Mouse (Mus musculus) midbrain, embryonic 14.5 days (tissue): ENCODE measurements around the gene Zswim3. TPM values are rescaled to one million over a fixed set of nuclear protein-coding genes. Genes with fewer than 3 reads are reported as not detected.

ENCODE experiments used
- ATAC-seq: fragments of 200-750 bp; cut with Nextera tagmentation; 2 replicates; pipeline ENCODE4 v1.8.0; 2017; ENCODE audit warnings: moderate number of reproducible peaks, moderate library complexity; ENCODE audit not compliant: low FRiP score, low TSS enrichment
- DNase-seq: peaks from one replicate; pipeline ENCODE4 v3.0.0-alpha.2; 2015
- H3K27ac ChIP-seq: fragments of 300-500 bp; sonication (generic); replicated peaks from 2 replicates; pipeline ENCODE4 v1.5.1; 2014; ENCODE audit warnings: mild to moderate bottlenecking, low read depth, low read length, moderate library complexity
- H3K27me3 ChIP-seq: fragments of 300-500 bp; sonication (generic); 2 replicates; pipeline ENCODE4 v1.6.1; 2014; ENCODE audit warnings: low read length, control low read depth, mixed read lengths; ENCODE audit not compliant: control insufficient read depth, insufficient read depth
- H3K36me3 ChIP-seq: fragments of 300-500 bp; sonication (generic); 2 replicates; pipeline ENCODE4 v1.6.1; 2014; ENCODE audit warnings: low read length, control low read depth; ENCODE audit not compliant: control insufficient read depth, insufficient read depth
- H3K4me1 ChIP-seq: fragments of 300-500 bp; sonication (generic); 2 replicates; pipeline ENCODE4 v1.6.1; 2014; ENCODE audit warnings: mild to moderate bottlenecking, antibody characterized with exemption, low read length, control low read depth; ENCODE audit not compliant: control insufficient read depth, insufficient read depth
- H3K4me2 ChIP-seq: fragments of 300-500 bp; sonication (generic); 2 replicates; pipeline ENCODE4 v1.6.1; 2014; ENCODE audit warnings: mild to moderate bottlenecking, low read length, moderate library complexity
- H3K4me3 ChIP-seq: fragments of 300-500 bp; sonication (generic); replicated peaks from 2 replicates; pipeline ENCODE4 v1.5.1; 2014; ENCODE audit warnings: low read depth, low read length
- H3K9ac ChIP-seq: fragments of 300-500 bp; sonication (generic); replicated peaks from 2 replicates; pipeline ENCODE4 v1.6.1; 2014; ENCODE audit warnings: mild to moderate bottlenecking, low read length, moderate library complexity
- H3K9me3 ChIP-seq: fragments of 300-500 bp; sonication (generic); 2 replicates; pipeline ENCODE4 v1.6.1; 2016; ENCODE audit warnings: low read length, control low read depth, mixed read lengths; ENCODE audit not compliant: control insufficient read depth
- WGBS: fragments of 180-500 bp; shearing (Covaris S2); extraction: QIAGEN DNeasy Blood & Tissue Kit; methylation state at CpG from one replicate; pipeline ENCODE4 v1.1.7; 2014; 5-methylcytosine and 5-hydroxymethylcytosine counted together
- polyA plus RNA-seq: library from polyadenylated mRNA; unstranded; fragments of >200 nt; fragmentation: Nextera tagmentation; extraction: Ambion mirVana; gene quantifications from 2 replicates; pipeline ENCODE4 v1.2.1, GENCODE M21; 2014

The Zswim3 gene
- polyA plus RNA-seq, 1 experiment from 2014 or later: 15.6 TPM

DNA sequence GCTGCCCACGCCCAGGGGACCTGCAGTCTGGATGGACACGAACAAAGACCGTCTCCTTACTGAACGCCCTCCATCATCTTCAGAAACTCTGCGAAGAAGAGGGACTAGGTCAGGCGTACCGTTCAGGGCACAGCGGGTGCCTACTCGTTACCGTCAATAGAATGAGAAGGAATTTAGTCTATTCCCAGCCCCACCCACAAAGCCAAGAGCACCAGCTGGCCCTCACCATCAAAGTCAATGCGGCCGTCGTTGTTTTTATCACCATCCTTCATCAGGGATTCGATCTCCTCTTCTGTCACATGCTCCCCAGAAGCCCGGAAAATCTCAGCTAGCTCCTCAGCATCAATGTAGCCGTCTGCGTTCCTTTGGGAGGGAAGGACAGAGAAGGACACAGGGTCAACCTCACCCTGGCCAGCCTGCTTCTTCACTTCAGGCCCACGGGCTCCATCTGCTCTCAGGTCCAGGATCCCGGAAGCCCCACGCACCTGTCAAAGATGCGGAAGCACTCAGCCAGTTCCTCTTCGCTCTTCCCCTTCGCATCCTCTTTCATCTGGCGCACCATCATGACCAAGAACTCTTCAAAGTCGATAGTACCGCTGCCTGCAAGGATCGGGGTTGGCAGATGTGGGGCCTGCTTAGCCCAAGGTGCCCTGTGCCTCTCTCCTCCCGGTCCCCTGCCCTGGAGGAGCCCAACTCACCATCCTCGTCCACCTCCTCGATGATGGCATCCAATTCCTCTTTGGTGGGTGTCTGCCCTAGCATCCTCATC, 27.5 kb upstream of the Zswim3 start:
- no peak for DNase-seq
- H3K4me1 ChIP-seq: no peaks in the 10 kb centered on the region
- H3K4me3 ChIP-seq: no peak overlapping the region
- H3K9me3 ChIP-seq: no peaks in the 10 kb centered on the region
- no peak overlapping the region for H3K4me2 ChIP-seq
- no peak overlapping the region for H3K9ac ChIP-seq
- 85% methylated on average over 30 of the region's 30 CpGs for WGBS
- H3K27me3 ChIP-seq: no peaks in the 10 kb centered on the region
- no peak overlapping the region for H3K27ac ChIP-seq
- ATAC-seq: no peak
- no peaks in the 10 kb centered on the region for H3K36me3 ChIP-seq

- H3K4me3 ChIP-seq: no peak overlapping the region
- no peak overlapping the region for H3K27ac ChIP-seq
- no peaks in the 10 kb centered on the region for H3K4me1 ChIP-seq
- H3K27me3 ChIP-seq: no peaks in the 10 kb centered on the region
- no peak for ATAC-seq
- H3K9ac ChIP-seq: no peak overlapping the region
- WGBS: 90% methylated on average over 11 of the region's 11 CpGs
- DNase-seq: no peak
- H3K9me3 ChIP-seq: no peaks in the 10 kb centered on the region
- no peak overlapping the region for H3K4me2 ChIP-seq
- H3K36me3 ChIP-seq: no peaks in the 10 kb centered on the region
Measured at GRCm38 (mm10) chr2:164778015-164778287, 26.9 kb upstream of the Zswim3 start.

DNA sequence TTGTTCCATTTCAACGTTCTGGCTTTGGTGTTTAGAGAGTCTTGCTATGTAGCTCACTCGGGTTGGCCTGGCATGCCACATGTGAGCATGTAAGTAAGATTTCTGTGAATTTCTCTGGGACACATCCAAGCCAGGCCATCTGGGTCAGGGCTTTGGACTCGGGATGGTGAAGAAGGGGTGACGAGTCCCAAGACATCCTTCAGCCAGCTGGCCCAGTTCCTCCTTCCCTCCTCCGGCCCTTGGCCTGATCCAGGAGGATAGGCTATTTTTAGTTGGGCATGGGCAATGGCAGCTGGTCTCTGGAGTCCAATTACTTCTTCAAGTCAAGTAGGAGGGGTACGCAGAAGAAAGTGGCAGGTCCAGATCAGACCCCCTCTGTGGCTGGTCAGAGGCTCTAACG, 26.1 kb upstream of the Zswim3 start:
- H3K27ac ChIP-seq: no peak overlapping the region
- H3K27me3 ChIP-seq: no peaks in the 10 kb centered on the region
- DNase-seq (no peak), ATAC-seq (no peak)
- no peak overlapping the region for H3K9ac ChIP-seq
- no peaks in the 10 kb centered on the region for H3K36me3 ChIP-seq
- no peak overlapping the region for H3K4me3 ChIP-seq
- H3K9me3 ChIP-seq: no peaks in the 10 kb centered on the region
- WGBS: 86% methylated on average over 7 of the region's 7 CpGs
- no peak overlapping the region for H3K4me2 ChIP-seq
- no peaks in the 10 kb centered on the region for H3K4me1 ChIP-seq

GRCm38 (mm10) chr2:164779481-164780086, 25.3 kb upstream of the Zswim3 start, which contains the start of gene Tnnc2:
Tnnc2 (minus strand) TSS chr2:164779967.
- 71% methylated on average over 8 of the region's 8 CpGs for WGBS
- Histone ChIP-seq H3K27me3 (no peaks in the 10 kb centered on the region), H3K27ac (no peak within 1 kb of the TSS), H3K9ac (no peak within 1 kb of the TSS), H3K36me3 (no peaks in the 10 kb centered on the region), H3K4me2 (no peak within 1 kb of the TSS), H3K4me1 (no peaks in the 10 kb centered on the region), H3K4me3 (no peak within 1 kb of the TSS), H3K9me3 (no peaks in the 10 kb centered on the region)
- no peak for DNase-seq
- no peak for ATAC-seq

- 76% methylated on average over 4 of the region's 4 CpGs for WGBS
- Histone ChIP-seq H3K27me3 (no peaks in the 10 kb centered on the region), H3K27ac (no peak overlapping the region), H3K36me3 (no peaks in the 10 kb centered on the region), H3K4me3 (no peak overlapping the region), H3K9ac (no peak overlapping the region), H3K9me3 (no peaks in the 10 kb centered on the region), H3K4me1 (peaks cover 3% of the 10 kb centered on the region; the same call in 1 of the 2 replicates), H3K4me2 (no peak overlapping the region)
- no peak for ATAC-seq
- DNase-seq: no peak
Measured at GRCm38 (mm10) chr2:164781876-164782275, 23.0 kb upstream of the Zswim3 start.

DNA sequence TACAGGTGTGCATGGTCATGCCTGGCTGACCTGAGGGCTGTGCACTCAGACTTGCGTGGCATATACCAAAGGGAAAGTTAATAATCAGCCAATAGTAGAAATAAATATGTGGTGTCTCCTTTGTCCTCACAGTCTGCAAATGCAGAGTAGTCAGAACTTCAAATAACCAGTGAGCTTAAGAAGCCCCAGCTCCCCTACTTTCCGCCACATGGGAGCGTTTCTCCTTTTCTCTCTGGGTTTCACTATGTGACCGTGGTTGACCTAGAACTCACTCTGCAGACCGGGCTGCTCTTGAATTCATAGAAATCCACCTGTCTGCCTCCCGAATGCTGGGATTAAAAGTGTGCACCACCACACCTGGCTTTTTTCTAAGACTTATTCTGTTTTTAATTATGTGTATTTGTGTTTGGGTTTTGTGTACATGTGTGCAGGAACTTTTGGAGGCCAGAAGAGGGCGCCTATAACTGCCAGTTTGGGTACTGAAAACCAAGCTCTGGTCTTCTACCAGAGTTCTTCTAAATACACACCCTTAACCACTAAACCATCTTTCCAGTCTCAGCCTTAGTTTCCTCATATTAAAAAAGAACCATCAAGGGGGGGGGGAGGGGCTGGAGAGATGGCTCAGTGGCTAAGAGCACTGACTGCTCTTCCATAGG, 20.8 kb upstream of the Zswim3 start:
- Histone ChIP-seq H3K27me3 (no peaks in the 10 kb centered on the region), H3K4me1 (peaks cover 3% of the 10 kb centered on the region; the same call in 1 of the 2 replicates), H3K4me2 (no peak overlapping the region), H3K4me3 (no peak overlapping the region), H3K36me3 (peaks cover 5% of the 10 kb centered on the region; the same call in 1 of the 2 replicates), H3K9ac (no peak overlapping the region), H3K27ac (no peak overlapping the region), H3K9me3 (no peaks in the 10 kb centered on the region)
- no peak for ATAC-seq
- WGBS: 79% methylated on average over 7 of the region's 7 CpGs
- DNase-seq: no peak

DNA sequence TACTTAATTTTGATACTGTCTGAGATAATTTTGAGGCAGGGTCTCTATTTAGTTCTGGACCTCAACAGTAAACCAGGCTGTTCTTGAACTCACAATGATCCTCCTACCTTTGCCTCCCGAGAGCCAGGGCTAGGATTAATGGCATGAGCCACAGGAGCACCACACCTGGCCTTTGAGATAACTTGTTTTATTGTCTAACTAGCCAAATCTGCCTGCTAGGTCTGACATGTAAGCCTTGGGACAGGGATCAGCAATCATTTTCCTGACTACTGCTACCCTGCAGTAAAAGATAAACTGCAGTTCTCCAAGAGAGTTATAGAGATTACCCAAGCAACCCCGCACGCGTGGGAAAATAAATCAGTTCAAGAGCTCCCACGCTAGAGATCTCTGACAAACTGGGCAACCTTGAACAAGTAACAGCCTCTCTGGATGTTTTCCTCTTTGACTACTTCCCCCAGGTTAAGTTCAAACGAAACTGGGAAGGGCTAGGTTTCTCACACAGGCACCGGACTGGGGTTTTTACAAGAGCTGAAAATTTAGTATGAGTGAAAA, 20.0 kb upstream of the Zswim3 start:
- H3K4me1 ChIP-seq: peaks cover 3% of the 10 kb centered on the region; the same call in 1 of the 2 replicates
- H3K27ac ChIP-seq: peak overlapping the region; percentile 57; the same call in 1 of the 2 replicates
- no peak for DNase-seq
- 13% methylated on average over 7 of the region's 7 CpGs for WGBS
- ATAC-seq: no peak
- peaks cover 10% of the 10 kb centered on the region for H3K36me3 ChIP-seq
- no peaks in the 10 kb centered on the region for H3K27me3 ChIP-seq
- H3K4me2 ChIP-seq: peak overlapping the region; percentile 89
- H3K9ac ChIP-seq: peak overlapping the region; percentile 78; the same call in 1 of the 2 replicates
- H3K4me3 ChIP-seq: peak overlapping the region; percentile 62
- no peaks in the 10 kb centered on the region for H3K9me3 ChIP-seq

- Histone ChIP-seq H3K9ac (peak within 1 kb of the TSS; percentile 78), H3K27me3 (no peaks in the 10 kb centered on the region), H3K36me3 (peaks cover 11% of the 10 kb centered on the region), H3K27ac (peak within 1 kb of the TSS; percentile 57), H3K4me2 (peak within 1 kb of the TSS; percentile 89), H3K4me3 (peak within 1 kb of the TSS; percentile 62), H3K4me1 (peaks cover 3% of the 10 kb centered on the region; the same call in 1 of the 2 replicates), H3K9me3 (no peaks in the 10 kb centered on the region)
- under 1% methylated on average over 86 of the region's 89 CpGs for WGBS
- peak; percentile 89 for ATAC-seq
- peak; percentile 89 for DNase-seq
Measured at GRCm38 (mm10) chr2:164785481-164786387, 19.2 kb upstream of the Zswim3 start, which contains the start of gene Snx21. Snx21 (plus strand) TSS chr2:164785823.
